Mouse (Mus musculus) lung, adult 10 weeks (tissue): ENCODE measurements around the gene Vmn2r63. TPM values are rescaled to one million over a fixed set of nuclear protein-coding genes. Genes with fewer than 3 reads are reported as not detected.

Experiments used
- polyA plus RNA-seq: library from polyadenylated mRNA; stranded (reverse); fragments of 350-450 nt; fragmentation: Illumina TruSeq; extraction: RNeasy Lipid Tissue Mini Kit (QIAGEN cat#74804); gene quantifications from one replicate; pipeline ENCODE4 v1.2.3, GENCODE M21; 2014; ENCODE audit warnings: low read depth, low replicate concordance; ENCODE audit not compliant: insufficient read depth

Vmn2r63 gene
- not detected for polyA plus RNA-seq

DNA sequence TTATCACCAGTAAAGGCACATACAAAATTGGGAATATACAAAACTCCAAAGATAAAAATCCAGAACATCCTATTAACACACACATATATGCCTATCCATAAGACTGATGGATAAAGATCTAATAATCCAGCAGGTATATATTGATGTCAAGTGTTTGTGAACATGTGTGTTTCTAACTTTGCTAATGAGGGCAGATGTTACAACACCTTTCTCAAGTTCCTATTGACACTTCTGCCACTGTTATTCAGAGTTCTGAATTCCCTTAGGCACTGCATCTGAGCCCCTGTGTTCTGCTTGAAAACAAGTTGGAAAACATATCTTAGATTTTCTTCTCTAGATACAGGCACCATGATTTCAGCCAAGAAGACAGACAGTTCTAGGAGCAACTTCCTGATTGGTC lies at the start of gene Vmn2r63:
Gene Vmn2r63, minus strand, starts transcription at position 101 of the 400 bp plus-strand sequence.

DNA sequence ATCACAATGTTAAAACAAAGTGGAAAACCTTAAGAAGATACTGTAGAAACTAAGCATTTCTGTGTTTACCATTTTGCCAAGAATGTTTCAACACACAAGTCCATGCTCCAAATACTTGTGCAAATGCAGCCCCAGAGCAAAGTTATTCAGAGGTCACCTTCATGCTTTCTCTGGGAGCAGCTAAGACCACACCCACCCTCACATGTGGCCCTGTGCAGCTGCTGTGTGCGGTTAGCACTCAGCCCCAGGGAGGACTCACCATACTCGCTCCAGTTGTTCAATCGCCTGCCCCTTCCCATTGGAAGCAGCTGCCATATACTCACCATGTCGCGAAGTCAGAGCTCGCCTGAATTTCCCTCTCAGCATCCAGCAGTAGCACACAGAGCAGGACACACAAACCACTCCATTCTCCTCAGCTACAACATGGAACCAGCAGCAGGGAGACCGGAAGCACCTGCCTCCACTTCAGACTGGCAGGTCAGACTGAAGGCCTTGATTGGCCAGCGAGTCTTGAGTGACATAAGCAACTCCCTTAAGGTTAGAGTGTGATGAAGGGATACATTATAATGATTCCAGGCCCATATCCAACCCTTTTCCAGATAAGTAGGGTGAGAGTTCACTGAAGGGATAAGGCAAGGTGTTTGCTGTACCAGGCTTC lies 66.7 kb downstream of the Vmn2r63 start, which contains the start of gene Gm2381:
Gene Gm2381, minus strand, starts transcription at position 434 of the 658 bp plus-strand sequence.

Other genes with a start within 250 kb of the Vmn2r63 start
- 2.9 TPM for gene Zfp975, start 241.1 kb downstream of the Vmn2r63 start, polyA plus RNA-seq
- not detected for gene Gm17067, start 206.8 kb downstream of the Vmn2r63 start, polyA plus RNA-seq
- not detected for gene Vmn2r62, start 140.3 kb downstream of the Vmn2r63 start, polyA plus RNA-seq
- not detected for gene Gm2381, start 66.6 kb downstream of the Vmn2r63 start, polyA plus RNA-seq
- gene Gm9268, start 84.9 kb upstream of the Vmn2r63 start, polyA plus RNA-seq = not detected
- not detected for gene Zfp936, start 180.4 kb upstream of the Vmn2r63 start, polyA plus RNA-seq